Mouse (Mus musculus): Measurements from ENCODE around the gene Olfr93.

DNA sequence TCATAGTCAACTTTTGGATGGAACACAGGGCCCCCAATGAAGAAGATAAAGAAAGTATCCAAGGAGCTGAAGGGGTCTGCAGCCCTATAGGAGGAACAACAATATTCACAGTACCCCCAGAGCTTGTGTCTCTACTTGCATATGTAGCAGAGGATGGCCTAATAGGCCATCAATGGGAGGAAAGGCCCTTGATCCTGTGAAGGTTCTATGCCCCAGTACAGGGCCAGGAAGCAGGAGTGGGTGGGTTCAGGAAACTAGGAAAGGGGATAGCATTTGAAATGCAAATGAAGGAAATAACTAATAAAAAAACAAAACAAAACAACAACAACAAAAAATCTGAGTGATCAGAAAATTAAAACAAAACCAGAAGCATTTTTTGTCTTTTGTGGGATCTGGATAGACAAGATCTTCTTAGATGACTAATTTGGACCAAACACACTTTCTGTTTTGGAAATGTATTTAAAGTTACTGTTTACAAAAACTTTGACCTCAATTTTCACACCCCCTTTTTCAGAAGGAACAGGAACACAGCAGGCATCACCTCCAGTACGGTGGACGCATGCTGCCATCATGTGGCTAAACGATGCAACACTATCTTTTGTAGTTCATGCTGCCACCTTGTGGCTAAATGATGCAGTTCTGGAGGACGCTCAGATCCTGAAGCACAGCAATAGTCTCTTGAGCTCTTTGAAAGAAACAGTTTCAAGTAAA, 42.1 kb upstream of the Olfr93 start:
- TF ChIP-seq CTCF (IDR thresholded peaks at IDR 0.05; ENCODE audit: low read depth), result peak; percentile 95
- no peak for TF ChIP-seq EP300 (IDR thresholded peaks at IDR 0.05; ENCODE audit: low read depth)
